Mouse (Mus musculus): ENCODE measurements at regions not wholly inside any gene's neighbourhood (a gene's known extent, or its start where the extent isn't known, plus 50 kb on each side); places are given as distances from the start of the nearest gene placed in this dataset.

GRCm38 (mm10) chr9:47095656-47096055 is 97.1 kb downstream of the Gm4791 start:
- TF ChIP-seq CTCF (conservative IDR thresholded peaks at IDR 0.05; ENCODE audit: low read length) (no peak), POU5F1 (IDR thresholded peaks at IDR 0.05; ENCODE audit: borderline replicate concordance, low read length) (no peak)

All from E14TG2a.4 (cell line).